Mouse (Mus musculus) spleen, adult 2 months (tissue): ENCODE data around the gene Bod1. TPM values are rescaled to one million over a fixed set of nuclear protein-coding genes. Genes with fewer than 3 reads are reported as not detected.

Experiments used
- DNase-seq, 2 experiments: peaks; one replicate each; pipeline versions ENCODE4 v3.0.0 to v3.0.0-alpha.2; 2012 to 2021; ENCODE audit warnings: low spot score in 2 of 2, low read depth in 1 of 2
- H3K27ac ChIP-seq: fragments of 200-500 bp; 2 replicates; pipeline ENCODE4 v1.5.1; 2012; ENCODE audit warnings: low read length, inconsistent platforms; ENCODE audit not compliant: insufficient read depth
- H3K27me3 ChIP-seq: fragments of 200-500 bp; 2 replicates; pipeline ENCODE4 v1.6.1; 2012; ENCODE audit warnings: mild to moderate bottlenecking, moderate library complexity, low read length, inconsistent platforms; ENCODE audit not compliant: control insufficient read depth, insufficient read depth
- H3K36me3 ChIP-seq: fragments of 200-500 bp; 2 replicates; pipeline ENCODE4 v1.6.1; 2012; ENCODE audit warnings: mild to moderate bottlenecking, low read length, inconsistent platforms; ENCODE audit not compliant: control insufficient read depth, insufficient read depth
- H3K4me1 ChIP-seq: fragments of 200-500 bp; 2 replicates; pipeline ENCODE4 v1.6.1; 2011; ENCODE audit warnings: inconsistent platforms; ENCODE audit not compliant: control insufficient read depth, insufficient read depth, insufficient read length
- H3K4me3 ChIP-seq: fragments of 200-500 bp; 2 replicates; pipeline ENCODE4 v1.5.1; 2011; ENCODE audit warnings: mild to moderate bottlenecking, inconsistent platforms; ENCODE audit not compliant: insufficient read depth, insufficient read length; ENCODE audit errors: extremely low read depth
- CTCF ChIP-seq: fragments of 200-500 bp; IDR thresholded peaks from 2 replicates; pipeline ENCODE4 v1.5.1; 2011; ENCODE audit warnings: mild to moderate bottlenecking, inconsistent platforms; ENCODE audit not compliant: insufficient read depth, insufficient read length, insufficient replicate concordance; ENCODE audit errors: extremely low read depth
- POLR2A ChIP-seq: fragments of 200-500 bp; IDR thresholded peaks from 2 replicates; pipeline ENCODE4 v1.6.1; 2011; ENCODE audit warnings: low read depth, low read length, inconsistent platforms
- WGBS: fragments of 180-500 bp; shearing (Covaris S2); methylation state at CpG from one replicate; pipeline ENCODE4 v1.1.7; 2018; 5-methylcytosine and 5-hydroxymethylcytosine counted together
- polyA plus RNA-seq: library from polyadenylated mRNA; depleted of rRNA; stranded (reverse); fragments of >200 nt; gene quantifications from 2 replicates; pipeline ENCODE4 v1.2.3, GENCODE M21; 2012; rRNA removed

The Bod1 gene
- polyA plus RNA-seq, 1 experiment: 12.4 TPM

GRCm38 (mm10) chr11:31628700-31629099 lies 43.0 kb downstream of the Bod1 start:
- no peak overlapping the region for H3K4me3 ChIP-seq
- H3K27me3 ChIP-seq: no peaks in the 10 kb centered on the region
- no peak overlapping the region for H3K27ac ChIP-seq
- DNase-seq: no peak
- no peaks in the 10 kb centered on the region for H3K4me1 ChIP-seq
- TF ChIP-seq POLR2A (no peak), CTCF (no peak)
- H3K36me3 ChIP-seq: no peaks in the 10 kb centered on the region
- 85% methylated on average over 5 of the region's 5 CpGs for WGBS

- no peaks in the 10 kb centered on the region for H3K36me3 ChIP-seq
- no peak overlapping the region for H3K27ac ChIP-seq
- H3K27me3 ChIP-seq: no peaks in the 10 kb centered on the region
- WGBS: 63% methylated on average over 2 of the region's 2 CpGs
- H3K4me3 ChIP-seq: no peak overlapping the region
- TF ChIP-seq POLR2A: no peak
- TF ChIP-seq CTCF: no peak
- no peak for DNase-seq
- H3K4me1 ChIP-seq: no peaks in the 10 kb centered on the region
Measured at GRCm38 (mm10) chr11:31620796-31621195, 50.9 kb downstream of the Bod1 start.

GRCm38 (mm10) chr11:31617797-31618196 lies 53.9 kb downstream of the Bod1 start:
- no peaks in the 10 kb centered on the region; the same call in 1 of the 2 replicates for H3K27me3 ChIP-seq
- WGBS: 18% methylated on average over 3 of the region's 3 CpGs
- H3K27ac ChIP-seq: no peak overlapping the region
- H3K4me3 ChIP-seq: no peak overlapping the region
- TF ChIP-seq CTCF: no peak
- no peak for TF ChIP-seq POLR2A
- H3K4me1 ChIP-seq: no peaks in the 10 kb centered on the region
- DNase-seq: no peak
- no peaks in the 10 kb centered on the region for H3K36me3 ChIP-seq

- DNase-seq: no peak
- H3K27ac ChIP-seq: no peak overlapping the region
- WGBS: 51% methylated on average over 3 of the region's 3 CpGs
Measured at GRCm38 (mm10) chr11:31617236-31617635, 54.4 kb downstream of the Bod1 start.

GRCm38 (mm10) chr11:31616722-31617121 lies 55.0 kb downstream of the Bod1 start:
- Histone ChIP-seq H3K4me1 (no peaks in the 10 kb centered on the region), H3K36me3 (no peaks in the 10 kb centered on the region), H3K27me3 (no peaks in the 10 kb centered on the region; the same call in 1 of the 2 replicates), H3K4me3 (no peak overlapping the region), H3K27ac (no peak overlapping the region)
- 83% methylated on average over 4 of the region's 4 CpGs for WGBS
- no peak for DNase-seq
- no peak for TF ChIP-seq CTCF
- no peak for TF ChIP-seq POLR2A

More at GRCm38 (mm10) chr11:31617236-31617635, 54.4 kb downstream of the Bod1 start:
- TF ChIP-seq CTCF (no peak), POLR2A (no peak)
- H3K4me1 ChIP-seq: no peaks in the 10 kb centered on the region
- no peak overlapping the region for H3K4me3 ChIP-seq
- H3K36me3 ChIP-seq: no peaks in the 10 kb centered on the region
- no peaks in the 10 kb centered on the region; the same call in 1 of the 2 replicates for H3K27me3 ChIP-seq

Other genes with a start within 250 kb of the Bod1 start
- gene Cpeb4, start 200.3 kb upstream of the Bod1 start, polyA plus RNA-seq: 8.5 and 10.4 TPM in 2 replicates